Mouse (Mus musculus) midbrain, postnatal 0 days (tissue): ENCODE data around the gene Whrn. TPM values are rescaled to one million over a fixed set of nuclear protein-coding genes. Genes with fewer than 3 reads are reported as not detected.

Experiments used
- ATAC-seq: fragments of 200-750 bp; cut with Nextera tagmentation; 2 replicates; pipeline ENCODE4 v1.8.0; 2017; ENCODE audit warnings: moderate number of reproducible peaks, mild to moderate bottlenecking, moderate TSS enrichment, moderate library complexity; ENCODE audit not compliant: low FRiP score
- DNase-seq: peaks from one replicate; pipeline ENCODE4 v3.0.0-alpha.2; 2015; ENCODE audit warnings: low spot score
- H3K27ac ChIP-seq: fragments of 300-500 bp; sonication (generic); 2 replicates; pipeline ENCODE4 v1.5.1; 2014; ENCODE audit warnings: low read depth, mild to moderate bottlenecking, low read length, mixed read lengths
- H3K27me3 ChIP-seq: fragments of 300-500 bp; sonication (generic); 2 replicates; pipeline ENCODE4 v1.6.1; 2014; ENCODE audit warnings: low read length, control low read depth, mixed read lengths; ENCODE audit not compliant: insufficient read depth
- H3K36me3 ChIP-seq: fragments of 300-500 bp; sonication (generic); 2 replicates; pipeline ENCODE4 v1.6.1; 2014; ENCODE audit warnings: low read length, control low read depth, mixed read lengths; ENCODE audit not compliant: insufficient read depth
- H3K4me1 ChIP-seq: fragments of 300-500 bp; sonication (generic); 2 replicates; pipeline ENCODE4 v1.6.1; 2014; ENCODE audit warnings: mild to moderate bottlenecking, control low read depth, antibody characterized with exemption, low read length, mixed read lengths; ENCODE audit not compliant: insufficient read depth
- H3K4me2 ChIP-seq: fragments of 300-500 bp; sonication (generic); 2 replicates; pipeline ENCODE4 v1.6.1; 2014; ENCODE audit warnings: low read depth, mild to moderate bottlenecking, low read length, mixed read lengths; ENCODE audit not compliant: poor library complexity, severe bottlenecking
- H3K4me3 ChIP-seq: fragments of 300-500 bp; sonication (generic); 2 replicates; pipeline ENCODE4 v1.5.1; 2014; ENCODE audit warnings: low read depth, mild to moderate bottlenecking, low read length, moderate library complexity
- H3K9ac ChIP-seq: fragments of 300-500 bp; sonication (generic); replicated peaks from 2 replicates; pipeline ENCODE4 v1.6.1; 2014; ENCODE audit warnings: mild to moderate bottlenecking, low read length, moderate library complexity, mixed read lengths; ENCODE audit not compliant: poor library complexity, severe bottlenecking
- H3K9me3 ChIP-seq: fragments of 300-500 bp; sonication (generic); 2 replicates; pipeline ENCODE4 v1.6.1; 2016; ENCODE audit warnings: low read length, control low read depth
- CTCF ChIP-seq: IDR thresholded peaks from 2 replicates; pipeline ENCODE4 v1.5.1; 2016; ENCODE audit warnings: antibody characterized with exemption, mild to moderate bottlenecking
- WGBS: fragments of 180-500 bp; shearing (Covaris S2); extraction: QIAGEN DNeasy Blood & Tissue Kit; methylation state at CpG from one replicate; pipeline ENCODE4 v1.1.7; 2014; 5-methylcytosine and 5-hydroxymethylcytosine counted together
- polyA plus RNA-seq: library from polyadenylated mRNA; unstranded; fragments of >200 nt; fragmentation: Nextera tagmentation; extraction: Ambion mirVana; gene quantifications from 2 replicates; pipeline ENCODE4 v1.2.1, GENCODE M21; 2015
- total RNA-seq: library from RNA; depleted of rRNA; stranded (reverse); fragments of >200 nt; gene quantifications from 2 replicates; pipeline ENCODE4 v1.2.3, GENCODE M21; 2014; rRNA removed

Gene Whrn
- total RNA-seq (14.5 and 20.1 TPM in 2 replicates), polyA plus RNA-seq (2.4 and 3.5 TPM in 2 replicates)

DNA sequence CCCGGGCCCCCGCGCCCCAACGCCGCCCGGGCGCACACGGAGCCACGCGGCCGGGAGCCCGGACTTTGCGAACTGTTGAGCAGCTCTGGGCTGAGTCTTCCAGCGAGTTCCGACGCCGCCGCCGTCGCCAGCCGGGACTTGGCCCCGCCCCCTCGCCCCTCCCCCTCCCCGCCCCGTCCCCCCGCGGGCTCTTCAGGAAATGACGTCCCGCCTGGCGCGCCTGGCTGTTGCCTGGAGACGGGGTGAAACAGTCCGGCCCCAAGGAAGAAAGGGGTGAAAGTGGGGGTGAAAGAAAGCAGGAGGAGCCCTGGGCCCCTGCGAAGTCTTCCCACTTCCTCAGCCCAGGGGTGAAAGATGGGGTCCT, at the start of gene Whrn:
Gene Whrn (minus strand): TSS at position 77 of the 364 bp plus-strand sequence.
- under 1% methylated on average over 23 of the region's 34 CpGs for WGBS
- Histone ChIP-seq H3K9me3 (no peaks in the 10 kb centered on the region), H3K9ac (peak within 1 kb of the TSS; percentile 52), H3K4me1 (0 out of 2 replicates have a peak, but pooled peaks cover 4% of the 10 kb centered on the region), H3K27ac (no peak within 1 kb of the TSS), H3K36me3 (no peaks in the 10 kb centered on the region), H3K4me3 (peak within 1 kb of the TSS; percentile 51), H3K27me3 (no peaks in the 10 kb centered on the region), H3K4me2 (peak within 1 kb of the TSS; percentile 90)
- DNase-seq = peak; percentile 79
- TF ChIP-seq CTCF = no peak
- peak; percentile 68 for ATAC-seq

- Histone ChIP-seq H3K4me1 (peaks cover 10% of the 10 kb centered on the region), H3K27me3 (no peaks in the 10 kb centered on the region), H3K9ac (peak overlapping the region; percentile 83), H3K4me3 (peak overlapping the region; percentile 79), H3K36me3 (0 out of 2 replicates have a peak, but pooled peaks cover 5% of the 10 kb centered on the region), H3K27ac (peak overlapping the region; percentile 78), H3K9me3 (no peaks in the 10 kb centered on the region), H3K4me2 (peak overlapping the region; percentile 66)
- WGBS = 11% methylated on average over 26 of the region's 26 CpGs
- no peak for DNase-seq
- ATAC-seq = no peak; the same call in 1 of the 2 replicates
- no peak for TF ChIP-seq CTCF
Observed at GRCm38 (mm10) chr4:63545231-63545958, 49.6 kb upstream of the Whrn start.

- peak; percentile 95 for ATAC-seq
Observed at GRCm38 (mm10) chr4:63544494-63545230, 48.9 kb upstream of the Whrn start, which contains the start of gene Atp6v1g1. Gene Atp6v1g1 (plus strand): TSS chr4:63544772.

GRCm38 (mm10) chr4:63543746-63544493, 48.1 kb upstream of the Whrn start:
- peak; percentile 44 for TF ChIP-seq CTCF
- ATAC-seq = peak; percentile 69
- Histone ChIP-seq H3K27ac (peak overlapping the region; percentile 78), H3K4me3 (peak overlapping the region; percentile 79), H3K36me3 (no peaks in the 10 kb centered on the region), H3K4me1 (peaks cover 10% of the 10 kb centered on the region), H3K4me2 (peak overlapping the region; percentile 66), H3K9me3 (no peaks in the 10 kb centered on the region), H3K27me3 (no peaks in the 10 kb centered on the region), H3K9ac (0 out of 2 replicates have a peak overlapping the region, but pooled peaks have one; percentile 83)
- DNase-seq = no peak
- 63% methylated on average over 10 of the region's 10 CpGs for WGBS

More at GRCm38 (mm10) chr4:63544494-63545230, 48.9 kb upstream of the Whrn start, which contains the start of gene Atp6v1g1:
- DNase-seq = peak; percentile 95
- H3K4me3 ChIP-seq = peak within 1 kb of the TSS; percentile 79
- H3K9ac ChIP-seq = peak within 1 kb of the TSS; percentile 83
- peak within 1 kb of the TSS; percentile 66 for H3K4me2 ChIP-seq
- H3K4me1 ChIP-seq = peaks cover 10% of the 10 kb centered on the region
- under 1% methylated on average over 45 of the region's 57 CpGs for WGBS
- no peaks in the 10 kb centered on the region for H3K9me3 ChIP-seq
- no peaks in the 10 kb centered on the region for H3K27me3 ChIP-seq
- TF ChIP-seq CTCF = no peak
- H3K27ac ChIP-seq = peak within 1 kb of the TSS; percentile 78
- 0 out of 2 replicates have a peak, but pooled peaks cover 3% of the 10 kb centered on the region for H3K36me3 ChIP-seq

- Histone ChIP-seq H3K9me3 (no peaks in the 10 kb centered on the region), H3K27ac (no peak overlapping the region), H3K9ac (no peak overlapping the region), H3K4me3 (no peak overlapping the region), H3K4me2 (no peak overlapping the region), H3K36me3 (no peaks in the 10 kb centered on the region), H3K27me3 (no peaks in the 10 kb centered on the region), H3K4me1 (peaks cover 9% of the 10 kb centered on the region)
- WGBS = 82% methylated on average over 2 of the region's 2 CpGs
- DNase-seq = no peak
- no peak for TF ChIP-seq CTCF
- ATAC-seq = no peak
Observed at GRCm38 (mm10) chr4:63542209-63542608, 46.4 kb upstream of the Whrn start.
